Mouse (Mus musculus) limb, embryonic 14.5 days (tissue): ENCODE measurements at regions not wholly inside any gene's neighbourhood (a gene's known extent, or its start where the extent isn't known, plus 50 kb on each side); places are given as distances from the start of the nearest gene placed in this dataset.

Experiments used
- ATAC-seq: fragments of 200-750 bp; cut with Nextera tagmentation; 2 replicates; pipeline ENCODE4 v1.8.0; 2017; ENCODE audit warnings: low read depth, moderate number of reproducible peaks, moderate TSS enrichment; ENCODE audit not compliant: low FRiP score
- DNase-seq: peaks from one replicate; pipeline ENCODE4 v3.0.0-alpha.2; 2015; ENCODE audit warnings: low spot score
- H3K27ac ChIP-seq: fragments of 300-500 bp; sonication (generic); replicated peaks from 2 replicates; pipeline ENCODE4 v1.5.1; 2014; ENCODE audit warnings: low read depth, mild to moderate bottlenecking, low read length, moderate library complexity, mixed read lengths
- H3K27me3 ChIP-seq: fragments of 300-500 bp; sonication (generic); 2 replicates; pipeline ENCODE4 v1.6.1; 2014; ENCODE audit warnings: low read length, mixed read lengths; ENCODE audit not compliant: control insufficient read depth, insufficient read depth
- H3K36me3 ChIP-seq: fragments of 300-500 bp; sonication (generic); 2 replicates; pipeline ENCODE4 v1.6.1; 2014; ENCODE audit warnings: mild to moderate bottlenecking, low read length, moderate library complexity, mixed read lengths; ENCODE audit not compliant: control insufficient read depth, insufficient read depth
- H3K4me1 ChIP-seq: fragments of 300-500 bp; sonication (generic); 2 replicates; pipeline ENCODE4 v1.6.1; 2014; ENCODE audit warnings: antibody characterized with exemption, low read length, mixed read lengths; ENCODE audit not compliant: control insufficient read depth, insufficient read depth
- H3K4me2 ChIP-seq: fragments of 300-500 bp; sonication (generic); replicated peaks from 2 replicates; pipeline ENCODE4 v1.6.1; 2014; ENCODE audit warnings: low read depth, mild to moderate bottlenecking, low read length, moderate library complexity; ENCODE audit not compliant: severe bottlenecking
- H3K4me3 ChIP-seq: fragments of 300-500 bp; sonication (generic); replicated peaks from 2 replicates; pipeline ENCODE4 v1.5.1; 2014; ENCODE audit warnings: low read length
- H3K9ac ChIP-seq: fragments of 300-500 bp; sonication (generic); 2 replicates; pipeline ENCODE4 v1.6.1; 2014; ENCODE audit warnings: mild to moderate bottlenecking, low read depth, low read length, moderate library complexity; ENCODE audit not compliant: severe bottlenecking
- H3K9me3 ChIP-seq: fragments of 300-500 bp; sonication (generic); 2 replicates; pipeline ENCODE4 v1.6.1; 2016; ENCODE audit warnings: low read length; ENCODE audit not compliant: control insufficient read depth
- POLR2A ChIP-seq: fragments of 200-500 bp; IDR thresholded peaks from 2 replicates; pipeline ENCODE4 v1.8.0; 2012; ENCODE audit warnings: inconsistent platforms, mild to moderate bottlenecking, moderate library complexity, borderline replicate concordance; ENCODE audit not compliant: insufficient read depth, insufficient read length; ENCODE audit errors: extremely low read depth
- WGBS: fragments of 180-500 bp; shearing (Covaris S2); extraction: QIAGEN DNeasy Blood & Tissue Kit; methylation state at CpG from one replicate; pipeline ENCODE4 v1.1.7; 2014; 5-methylcytosine and 5-hydroxymethylcytosine counted together

DNA sequence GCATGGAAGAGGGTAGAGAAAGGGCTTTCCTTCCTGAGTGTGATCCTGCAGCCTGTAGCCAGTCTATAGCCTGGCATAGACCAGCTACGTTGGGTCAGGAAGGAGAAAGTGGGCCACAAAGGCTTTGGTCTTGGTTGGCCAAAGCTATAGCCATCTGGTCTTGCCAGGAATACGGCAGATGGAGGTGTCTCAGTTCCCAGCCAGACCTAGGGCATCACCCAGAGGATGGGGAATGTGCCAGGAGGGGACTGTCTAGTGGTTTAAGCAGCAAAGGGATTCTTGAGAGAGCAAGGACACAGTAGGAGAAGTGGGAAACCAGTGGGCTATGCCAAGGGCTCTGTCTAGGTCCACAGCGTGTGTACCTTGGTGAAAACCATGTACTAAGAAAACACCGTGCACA lies 251.3 kb upstream of the 9630041A04Rik start:
- Histone ChIP-seq H3K36me3 (no peaks in the 10 kb centered on the region), H3K4me3 (no peak overlapping the region), H3K27ac (no peak overlapping the region), H3K4me2 (no peak overlapping the region), H3K9me3 (no peaks in the 10 kb centered on the region), H3K4me1 (no peaks in the 10 kb centered on the region), H3K27me3 (no peaks in the 10 kb centered on the region), H3K9ac (no peak overlapping the region)
- WGBS: 84% methylated on average over 4 of the region's 4 CpGs
- ATAC-seq (no peak), DNase-seq (no peak)
- TF ChIP-seq POLR2A: no peak

DNA sequence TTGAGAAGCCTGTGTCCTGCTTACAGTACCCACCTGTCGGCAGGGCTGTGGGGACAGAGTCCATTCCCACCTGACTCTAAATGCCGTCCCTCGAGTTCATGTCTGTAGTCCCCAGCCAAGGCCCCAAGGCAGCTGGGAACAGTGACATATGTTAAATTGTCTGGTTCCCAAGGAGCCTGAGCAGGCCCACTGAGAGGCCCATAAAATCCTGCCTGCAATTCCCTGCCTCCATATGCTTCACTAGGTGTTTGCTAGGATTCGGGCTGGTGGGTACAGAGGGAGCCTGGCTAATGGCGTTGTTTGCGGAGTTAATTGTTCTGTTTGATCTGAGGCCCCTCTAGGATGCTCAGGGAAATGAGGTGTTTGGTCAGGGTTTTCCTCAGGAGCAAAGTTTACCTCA lies 258.8 kb upstream of the 9630041A04Rik start:
- H3K27me3 ChIP-seq: no peaks in the 10 kb centered on the region
- 20% methylated on average over 6 of the region's 6 CpGs for WGBS
- H3K9ac ChIP-seq: no peak overlapping the region
- no peaks in the 10 kb centered on the region for H3K4me1 ChIP-seq
- H3K27ac ChIP-seq: no peak overlapping the region
- H3K36me3 ChIP-seq: no peaks in the 10 kb centered on the region
- H3K9me3 ChIP-seq: no peaks in the 10 kb centered on the region
- H3K4me3 ChIP-seq: no peak overlapping the region
- no peak overlapping the region for H3K4me2 ChIP-seq
- TF ChIP-seq POLR2A: no peak
- DNase-seq: no peak
- no peak for ATAC-seq

DNA sequence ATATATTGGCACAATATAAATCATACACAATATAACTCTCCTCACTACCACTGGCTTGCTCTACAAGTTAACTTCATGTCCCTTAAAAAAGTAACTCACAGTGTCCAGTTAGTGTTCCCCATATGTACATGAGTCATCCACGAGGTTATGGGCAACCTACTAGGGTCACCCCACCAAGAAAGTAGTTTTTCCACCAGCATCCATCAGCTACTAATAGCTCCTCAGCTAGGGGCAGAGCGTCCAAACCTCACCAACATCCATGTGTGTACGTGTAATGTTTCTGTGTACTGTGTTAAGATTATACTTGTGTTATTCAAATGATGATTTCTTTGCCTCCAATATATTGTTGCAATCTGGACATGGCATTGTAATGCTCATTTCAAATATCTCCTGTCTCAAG lies 264.7 kb upstream of the 9630041A04Rik start:
- H3K4me1 ChIP-seq: no peaks in the 10 kb centered on the region
- 82% methylated on average over 3 of the region's 3 CpGs for WGBS
- DNase-seq: no peak
- ATAC-seq: no peak
- no peak overlapping the region for H3K9ac ChIP-seq
- no peak overlapping the region for H3K4me3 ChIP-seq
- TF ChIP-seq POLR2A: no peak
- H3K9me3 ChIP-seq: no peaks in the 10 kb centered on the region
- no peaks in the 10 kb centered on the region for H3K27me3 ChIP-seq
- H3K36me3 ChIP-seq: no peaks in the 10 kb centered on the region
- H3K27ac ChIP-seq: no peak overlapping the region
- H3K4me2 ChIP-seq: no peak overlapping the region

GRCm38 (mm10) chr9:101595101-101595650 lies 266.5 kb upstream of the 9630041A04Rik start:
- Histone ChIP-seq H3K9ac (no peak overlapping the region), H3K27ac (no peak overlapping the region), H3K9me3 (no peaks in the 10 kb centered on the region), H3K4me3 (no peak overlapping the region), H3K36me3 (no peaks in the 10 kb centered on the region), H3K4me2 (no peak overlapping the region), H3K27me3 (no peaks in the 10 kb centered on the region), H3K4me1 (no peaks in the 10 kb centered on the region)
- no peak for TF ChIP-seq POLR2A
- WGBS: 79% methylated on average over 13 of the region's 14 CpGs
- ATAC-seq (no peak), DNase-seq (no peak)

DNA sequence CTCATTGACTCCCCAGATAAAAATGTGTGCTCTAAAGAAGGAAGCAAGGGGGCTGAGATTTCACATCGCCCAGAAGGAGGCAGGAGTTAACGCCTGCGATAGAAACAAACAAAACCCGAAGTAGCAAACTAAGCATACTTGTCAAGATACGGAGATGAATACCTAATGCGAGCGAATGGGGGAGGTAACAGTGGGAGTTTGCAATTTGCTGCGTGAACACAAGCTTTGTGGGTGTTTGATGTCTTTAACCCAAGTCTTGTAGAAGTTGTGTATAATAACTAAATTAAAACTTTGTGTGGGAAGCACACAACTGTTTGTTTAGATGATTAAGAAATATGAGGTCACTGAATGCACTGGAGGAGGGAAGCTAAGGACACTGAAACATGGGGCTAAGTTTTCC lies 269.0 kb upstream of the 9630041A04Rik start:
- H3K4me1 ChIP-seq: no peaks in the 10 kb centered on the region
- H3K36me3 ChIP-seq: no peaks in the 10 kb centered on the region
- no peaks in the 10 kb centered on the region for H3K9me3 ChIP-seq
- ATAC-seq (no peak), DNase-seq (no peak)
- TF ChIP-seq POLR2A: no peak
- H3K9ac ChIP-seq: no peak overlapping the region
- no peak overlapping the region for H3K4me2 ChIP-seq
- H3K27ac ChIP-seq: no peak overlapping the region
- H3K4me3 ChIP-seq: no peak overlapping the region
- WGBS: 91% methylated on average over 8 of the region's 8 CpGs
- no peaks in the 10 kb centered on the region for H3K27me3 ChIP-seq

- Histone ChIP-seq H3K4me3 (no peak overlapping the region), H3K36me3 (no peaks in the 10 kb centered on the region), H3K27me3 (no peaks in the 10 kb centered on the region), H3K9ac (no peak overlapping the region), H3K27ac (no peak overlapping the region), H3K9me3 (no peaks in the 10 kb centered on the region), H3K4me2 (no peak overlapping the region), H3K4me1 (no peaks in the 10 kb centered on the region)
- WGBS: 49% methylated on average over 8 of the region's 8 CpGs
- TF ChIP-seq POLR2A: no peak
- DNase-seq: no peak
- ATAC-seq: no peak
Observed at GRCm38 (mm10) chr9:101591681-101592080, 270.0 kb upstream of the 9630041A04Rik start.
